In genomic region chr8:84704356-84704755, GRCm38 (mm10) we compare ENCODE assay signal across 8 mouse cellular contexts. TPM values are rescaled to one million over a fixed set of nuclear protein-coding genes. Genes with fewer than 3 reads are reported as not detected.
DNase-seq lines count a peak whose midpoint lies in the region; ATAC-seq and TF ChIP-seq lines count a peak whose summit lies in the region.

No protein-coding gene starts in this region.

- intact Hi-C loops in gastrocnemius, postnatal 36 days (cut with DNase I) = loop anchor here (5.0 kb wide), 1 partner anchor 42 kb away; the partner anchor contains the start of gene Ier2

- no peak overlapping the region for H3K27ac ChIP-seq in intestine, embryonic 14.5 days (ENCODE audit: low read depth)
- peak overlapping the region; percentile 98 for H3K27ac ChIP-seq in liver, embryonic 14.5 days
- peak overlapping the region; percentile 50; the same call in 1 of the 2 replicates for H3K27ac ChIP-seq in neural tube, embryonic 14.5 days (ENCODE audit: low read depth, low read length)

- H3K4me3 ChIP-seq in intestine, embryonic 14.5 days (ENCODE audit: low read depth, low read length) = peak overlapping the region; percentile 16; the same call in 1 of the 2 replicates
- peak overlapping the region; percentile 88 to 98 for H3K4me3 ChIP-seq in liver, embryonic 14.5 days (ENCODE audit: insufficient read depth in 1 of 2, low read depth in 2 of 2, low read length in 2 of 2)
- no peak overlapping the region for H3K4me3 ChIP-seq in neural tube, embryonic 14.5 days (ENCODE audit: low read depth, low read length)

- no peak for TF ChIP-seq EP300 in liver, embryonic 14.5 days (IDR thresholded peaks at IDR 0.05; ENCODE audit: low read depth)

- H3K9ac ChIP-seq in intestine, embryonic 14.5 days (ENCODE audit: low read length) = no peak overlapping the region
- H3K9ac ChIP-seq in liver, embryonic 14.5 days (replicated peaks) = peak overlapping the region; percentile 100
- H3K9ac ChIP-seq in neural tube, embryonic 14.5 days (replicated peaks; ENCODE audit: low read depth, low read length) = 0 out of 2 replicates have a peak overlapping the region, but pooled peaks have one; percentile 25

- peak; percentile 99 for TF ChIP-seq CTCF in liver, embryonic 14.5 days (IDR thresholded peaks at IDR 0.05; ENCODE audit: low read depth)

- H3K36me3 ChIP-seq in intestine, embryonic 14.5 days (ENCODE audit: control insufficient read depth, insufficient read depth, low read length) = peaks cover 2% of the 10 kb centered on the region
- H3K36me3 ChIP-seq in liver, embryonic 14.5 days (replicated peaks; ENCODE audit: control insufficient read depth, insufficient read depth, low read depth) = peaks cover 24% of the 10 kb centered on the region
- 0 out of 2 replicates have a peak, but pooled peaks cover under 1% of the 10 kb centered on the region for H3K36me3 ChIP-seq in neural tube, embryonic 14.5 days (ENCODE audit: control insufficient read depth, insufficient read depth, low read length)

- H3K4me2 ChIP-seq in intestine, embryonic 14.5 days (ENCODE audit: low read length) = peak overlapping the region; percentile 37
- peak overlapping the region; percentile 90 for H3K4me2 ChIP-seq in liver, embryonic 14.5 days (ENCODE audit: low read depth)
- H3K4me2 ChIP-seq in neural tube, embryonic 14.5 days (ENCODE audit: low read depth, low read length) = peak overlapping the region; percentile 20; the same call in 1 of the 2 replicates

- DNase-seq in urinary bladder, postnatal 25 days (ENCODE audit: low spot score) = peak; percentile 54
- DNase-seq in urinary bladder, adult 18-20 months (ENCODE audit: low spot score in 2 of 2) = no peak
- peak; percentile 90 for DNase-seq in embryo, embryonic 10 days (ENCODE audit: low spot score)
- peak; percentile 77 to 79 for DNase-seq in gastrocnemius, postnatal 36 days
- peak; percentile 87 for DNase-seq in intestine, embryonic 14.5 days (ENCODE audit: low spot score)
- DNase-seq in liver, embryonic 14.5 days (ENCODE audit: low read depth in 3 of 3, low spot score in 3 of 3) = peak; percentile 74 to 79 (median 74)
- DNase-seq in thymus, postnatal 25 days = peak; percentile 88

- no peak for ATAC-seq in intestine, embryonic 14.5 days (replicated peaks; ENCODE audit: low FRiP score, low TSS enrichment, low read depth)
- ATAC-seq in liver, embryonic 14.5 days (ENCODE audit: insufficient read depth) = peak; percentile 27; the same call in 1 of the 2 replicates
- ATAC-seq in neural tube, embryonic 14.5 days (ENCODE audit: low read depth) = no peak

- 4% methylated on average over 16 of the region's 16 CpGs for WGBS in intestine, embryonic 14.5 days
- WGBS in liver, embryonic 14.5 days (ENCODE audit: insufficient replicate concordance) = under 1% methylated on average over 16 of the region's 16 CpGs
- WGBS in neural tube, embryonic 14.5 days = 3% methylated on average over 16 of the region's 16 CpGs

- H3K27me3 ChIP-seq in intestine, embryonic 14.5 days (replicated peaks; ENCODE audit: control insufficient read depth, insufficient read depth, low read length) = peaks cover 80% of the 10 kb centered on the region
- H3K27me3 ChIP-seq in liver, embryonic 14.5 days (ENCODE audit: control insufficient read depth, insufficient read depth, low read length) = peaks cover 11% of the 10 kb centered on the region
- H3K27me3 ChIP-seq in neural tube, embryonic 14.5 days (ENCODE audit: control insufficient read depth, insufficient read depth, low read length) = peaks cover 31% of the 10 kb centered on the region

- peaks cover 23% of the 10 kb centered on the region for H3K4me1 ChIP-seq in intestine, embryonic 14.5 days (replicated peaks; ENCODE audit: control insufficient read depth, insufficient read depth, low read length)
- peaks cover 42 to 52% of the 10 kb centered on the region in 2 experiments for H3K4me1 ChIP-seq in liver, embryonic 14.5 days (replicated peaks; ENCODE audit: control insufficient read depth in 2 of 2, insufficient read depth in 2 of 2, low read length in 1 of 2)
- peaks cover 19% of the 10 kb centered on the region for H3K4me1 ChIP-seq in neural tube, embryonic 14.5 days (ENCODE audit: control insufficient read depth, insufficient read depth, low read length)

- H3K9me3 ChIP-seq in intestine, embryonic 14.5 days (ENCODE audit: control insufficient read depth, low read length) = no peaks in the 10 kb centered on the region
- H3K9me3 ChIP-seq in liver, embryonic 14.5 days (ENCODE audit: control insufficient read depth, low read length) = no peaks in the 10 kb centered on the region
- H3K9me3 ChIP-seq in neural tube, embryonic 14.5 days (ENCODE audit: control insufficient read depth, low read length) = no peaks in the 10 kb centered on the region

RNA-seq across cellular contexts. Expression of gene Lyl1, which starts 3.1 kb away (rescaled TPM):
- 1 to 10 TPM in 1 of 2 experiments, under 1 TPM in 1; 0.96 to 1.4 TPM for total RNA-seq in gastrocnemius, postnatal 36 days (2021)
- polyA plus RNA-seq in intestine, embryonic 14.5 days (2014; fragmentation: Nextera tagmentation; extraction: Ambion mirVana) = 4.3 and 5.2 TPM in 2 replicates
- polyA plus RNA-seq in liver, embryonic 14.5 days (2012; rRNA removed) = 45.4 and 46.2 TPM in 2 replicates
- polyA plus RNA-seq in liver, embryonic 14.5 days (2014; fragmentation: Nextera tagmentation; extraction: Ambion mirVana) = 55.6 and 57.7 TPM in 2 replicates
- polyA plus RNA-seq in neural tube, embryonic 14.5 days (2014; fragmentation: Nextera tagmentation; extraction: Ambion mirVana) = 1.3 and 3.6 TPM in 2 replicates

RNA-seq across cellular contexts. Expression of gene Nacc1, which starts 16.7 kb away (rescaled TPM):
- total RNA-seq in gastrocnemius, postnatal 36 days (2021) = 10 to 100 TPM; 18.1 to 20.1 TPM
- polyA plus RNA-seq in intestine, embryonic 14.5 days (2014; fragmentation: Nextera tagmentation; extraction: Ambion mirVana) = 23.7 and 25.0 TPM in 2 replicates
- polyA plus RNA-seq in liver, embryonic 14.5 days (2012; rRNA removed) = 19.0 and 21.2 TPM in 2 replicates
- 6.3 and 7.6 TPM in 2 replicates for polyA plus RNA-seq in liver, embryonic 14.5 days (2014; fragmentation: Nextera tagmentation; extraction: Ambion mirVana)
- polyA plus RNA-seq in neural tube, embryonic 14.5 days (2014; fragmentation: Nextera tagmentation; extraction: Ambion mirVana) = 15.3 and 16.6 TPM in 2 replicates

RNA-seq across cellular contexts. Expression of gene Trmt1, which starts 18.2 kb away (rescaled TPM):
- total RNA-seq in gastrocnemius, postnatal 36 days (2021) = 10 to 100 TPM; 39.8 to 43.3 TPM
- polyA plus RNA-seq in intestine, embryonic 14.5 days (2014; fragmentation: Nextera tagmentation; extraction: Ambion mirVana) = 85.9 and 87.0 TPM in 2 replicates
- polyA plus RNA-seq in liver, embryonic 14.5 days (2012; rRNA removed) = 37.5 and 37.6 TPM in 2 replicates
- polyA plus RNA-seq in liver, embryonic 14.5 days (2014; fragmentation: Nextera tagmentation; extraction: Ambion mirVana) = 27.4 and 34.1 TPM in 2 replicates
- polyA plus RNA-seq in neural tube, embryonic 14.5 days (2014; fragmentation: Nextera tagmentation; extraction: Ambion mirVana) = 59.8 and 70.2 TPM in 2 replicates

RNA-seq across cellular contexts. Expression of gene G430095P16Rik, which starts 18.5 kb away (rescaled TPM):
- 1 to 10 TPM in 1 of 2 experiments, not detected in 1; 1.0 TPM for total RNA-seq in gastrocnemius, postnatal 36 days (2021)
- polyA plus RNA-seq in intestine, embryonic 14.5 days (2014; fragmentation: Nextera tagmentation; extraction: Ambion mirVana) = 3.3 and 4.1 TPM in 2 replicates
- 10.9 and 11.9 TPM in 2 replicates for polyA plus RNA-seq in liver, embryonic 14.5 days (2012; rRNA removed)
- polyA plus RNA-seq in liver, embryonic 14.5 days (2014; fragmentation: Nextera tagmentation; extraction: Ambion mirVana) = 8.3 and 10.3 TPM in 2 replicates
- 0.76 and 1.8 TPM in 2 replicates for polyA plus RNA-seq in neural tube, embryonic 14.5 days (2014; fragmentation: Nextera tagmentation; extraction: Ambion mirVana)

RNA-seq across cellular contexts. Expression of gene Ier2, which starts 41.7 kb away (rescaled TPM):
- total RNA-seq in gastrocnemius, postnatal 36 days (2021) = 1 to 10 TPM; 5.6 to 9.3 TPM
- 73.2 and 75.5 TPM in 2 replicates for polyA plus RNA-seq in intestine, embryonic 14.5 days (2014; fragmentation: Nextera tagmentation; extraction: Ambion mirVana)
- 6.2 and 8.4 TPM in 2 replicates for polyA plus RNA-seq in liver, embryonic 14.5 days (2012; rRNA removed)
- polyA plus RNA-seq in liver, embryonic 14.5 days (2014; fragmentation: Nextera tagmentation; extraction: Ambion mirVana) = 12.6 and 15.0 TPM in 2 replicates
- 14.4 and 20.9 TPM in 2 replicates for polyA plus RNA-seq in neural tube, embryonic 14.5 days (2014; fragmentation: Nextera tagmentation; extraction: Ambion mirVana)

Comparison
In these comparisons a context has a peak if more than half of its experiments do, and no peak if none do; other contexts are left out.
1. DNase-seq: peak in urinary bladder, postnatal 25 days (single experiment), embryo, embryonic 10 days (single experiment), gastrocnemius, postnatal 36 days (2 of 2), intestine, embryonic 14.5 days (single experiment), liver, embryonic 14.5 days (3 of 3) and thymus, postnatal 25 days (single experiment); none in urinary bladder, adult 18-20 months (0 of 2).
2. H3K4me2 ChIP-seq: peak in every context shown above with its lines; median percentile 90 in liver, embryonic 14.5 days; 37 in intestine, embryonic 14.5 days; 20 in neural tube, embryonic 14.5 days.